Mouse (Mus musculus): ENCODE measurements around the gene B3glct. TPM values are rescaled to one million over a fixed set of nuclear protein-coding genes. Genes with fewer than 3 reads are reported as not detected.

The B3glct gene
- total RNA-seq (2017): 1.9 to 6.3 TPM (median 2.4 TPM) in 3 replicates

DNA sequence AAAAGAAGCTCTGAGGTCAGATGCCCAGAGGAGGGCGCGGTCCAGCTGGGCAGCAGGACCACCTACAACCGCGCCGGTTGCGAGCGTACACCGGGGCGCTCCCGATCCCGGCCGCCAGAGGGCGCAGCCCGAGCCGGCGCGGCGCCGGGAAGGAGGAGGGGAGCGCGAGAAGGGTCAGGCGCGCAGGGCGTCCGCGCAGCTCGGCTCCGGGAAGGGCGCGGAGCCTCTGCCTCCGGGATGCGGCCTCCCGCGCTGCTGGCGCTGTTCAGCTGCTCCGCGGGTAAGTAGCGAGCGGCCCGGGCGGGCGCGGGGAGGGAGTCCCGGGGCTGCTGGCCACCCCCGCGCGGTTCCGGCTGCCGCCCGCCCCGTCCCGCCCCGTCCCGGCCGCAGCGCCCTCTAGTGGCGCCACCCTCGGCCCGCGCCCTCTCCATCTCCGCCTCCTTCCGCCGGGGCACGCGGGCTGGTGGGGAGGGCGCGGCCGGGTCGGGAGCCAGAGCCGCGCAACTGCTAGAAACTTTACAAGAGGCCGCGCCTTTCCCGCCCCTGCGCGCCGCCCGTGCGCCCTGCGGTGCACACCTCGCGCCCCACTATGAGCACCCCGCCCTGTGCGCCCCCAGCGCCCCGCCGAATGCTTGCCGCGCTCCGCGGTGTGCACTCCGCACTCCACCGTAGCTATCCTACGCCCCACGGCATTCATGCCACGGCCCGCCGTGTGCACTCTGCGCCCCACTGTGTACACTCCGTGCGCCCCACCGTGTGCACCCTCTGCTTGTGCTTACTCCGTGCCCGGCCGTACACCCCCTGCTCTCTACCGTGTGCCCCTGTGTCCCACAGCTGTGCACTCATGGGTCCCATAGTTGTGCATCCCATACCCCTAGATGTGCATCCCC is at the start of gene B3glct:
B3glct (plus strand) TSS at position 131 of the 890 bp plus-strand sequence.
- ATAC-seq (replicated peaks; ENCODE audit: insufficient number of reproducible peaks, low FRiP score, low TSS enrichment, poor library complexity, severe bottlenecking): peak; percentile 66

DNA sequence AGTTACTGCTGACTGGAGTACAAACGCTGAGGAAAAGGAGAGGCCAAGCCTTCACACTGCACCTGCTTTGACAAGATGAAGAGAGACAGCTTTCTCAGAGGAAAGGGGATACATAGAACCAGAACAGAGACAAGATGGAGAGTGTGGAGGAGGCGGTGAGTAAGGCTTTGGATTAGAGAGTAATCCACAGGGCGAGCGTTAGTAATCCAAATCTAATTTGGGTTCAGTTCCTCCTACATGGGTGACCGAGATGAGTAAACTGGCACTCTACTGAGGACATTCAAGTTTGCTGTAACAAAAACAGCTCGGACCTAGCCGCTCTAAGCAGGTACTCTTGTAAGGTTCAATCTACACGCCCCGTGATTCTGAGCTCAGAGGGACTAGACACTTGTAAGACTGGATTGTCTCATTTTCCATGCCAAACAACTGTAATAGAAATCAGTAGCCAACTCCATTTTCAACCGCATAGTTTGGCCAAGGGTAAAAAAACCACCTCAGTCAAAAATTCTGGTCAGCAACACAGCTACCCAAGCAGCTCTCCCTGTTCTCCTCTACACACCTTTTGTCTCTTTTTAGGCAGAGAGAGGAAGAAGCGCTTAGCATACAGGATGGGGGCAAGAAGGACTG is 43.5 kb upstream of the B3glct start:
- ATAC-seq (replicated peaks; ENCODE audit: insufficient number of reproducible peaks, low FRiP score, low TSS enrichment, poor library complexity, severe bottlenecking): no peak

- ATAC-seq (replicated peaks; ENCODE audit: insufficient number of reproducible peaks, low FRiP score, low TSS enrichment, poor library complexity, severe bottlenecking): no peak
Observed at GRCm38 (mm10) chr5:149635556-149635955, 42.5 kb upstream of the B3glct start.

DNA sequence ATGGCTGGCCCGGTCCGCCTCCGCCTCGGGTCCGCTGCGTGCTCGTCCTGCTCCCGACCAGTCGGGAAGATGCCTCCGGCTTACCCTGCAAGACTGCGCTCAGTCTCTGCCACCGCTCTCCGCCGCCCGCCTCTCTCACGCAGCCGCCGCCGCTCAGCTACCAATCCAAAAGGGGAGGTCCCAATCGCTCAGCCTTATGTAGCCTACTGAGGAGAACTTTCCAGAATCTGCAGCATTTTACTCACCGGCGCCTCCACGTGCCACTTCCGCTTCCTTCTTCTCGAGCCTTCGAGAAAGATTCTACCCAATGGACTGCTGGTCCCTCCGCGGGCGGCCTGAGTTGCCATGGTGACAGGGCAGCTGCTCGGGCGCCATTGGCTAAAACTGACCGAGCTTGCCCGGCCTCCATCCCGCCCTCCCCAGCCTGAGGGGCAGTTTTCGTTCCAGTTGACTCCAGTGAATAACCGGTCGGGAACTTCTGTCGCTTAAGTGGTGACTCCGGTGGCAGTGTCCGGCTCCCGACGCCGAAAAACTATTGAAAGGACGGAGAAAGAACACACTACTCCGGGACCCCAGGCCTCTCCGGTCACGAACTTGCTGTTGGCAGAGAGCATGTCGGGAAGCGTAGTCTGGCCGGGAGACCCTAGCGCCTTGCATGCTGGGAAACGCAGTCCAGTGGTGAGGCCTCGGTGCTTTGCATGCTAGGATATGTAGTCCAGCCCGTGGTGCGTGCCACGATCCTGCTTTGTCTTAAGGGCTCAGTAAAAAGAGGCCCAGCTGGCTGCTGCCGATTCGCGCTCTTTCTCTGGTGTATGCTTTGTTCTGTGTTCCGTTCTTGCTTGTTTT is 41.7 kb upstream of the B3glct start, which contains the start of gene Hsph1:
Hsph1 (minus strand) TSS at position 302 of the 846 bp plus-strand sequence.
- peak; percentile 97 for ATAC-seq (replicated peaks; ENCODE audit: insufficient number of reproducible peaks, low FRiP score, low TSS enrichment, poor library complexity, severe bottlenecking)

DNA sequence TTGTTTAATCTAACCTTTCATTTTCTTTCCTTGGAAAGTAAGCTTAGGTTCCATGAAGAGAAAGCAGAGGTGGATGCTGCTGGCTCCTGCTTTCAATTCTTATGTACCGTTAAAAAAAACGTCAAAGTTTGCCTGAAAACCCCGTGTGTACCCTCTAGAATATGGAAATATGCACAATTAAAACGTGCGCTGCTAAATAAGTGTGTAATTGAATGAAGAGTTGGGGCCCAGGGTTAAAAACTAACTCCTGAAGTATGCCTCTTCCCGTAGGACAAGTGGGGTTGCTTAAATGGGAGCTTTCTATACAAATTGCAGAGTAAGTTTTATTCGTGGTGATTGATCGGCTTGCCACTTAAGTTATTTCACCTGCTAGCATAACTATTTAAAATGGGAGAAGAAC is 40.7 kb upstream of the B3glct start:
- no peak for ATAC-seq (replicated peaks; ENCODE audit: insufficient number of reproducible peaks, low FRiP score, low TSS enrichment, poor library complexity, severe bottlenecking)

DNA sequence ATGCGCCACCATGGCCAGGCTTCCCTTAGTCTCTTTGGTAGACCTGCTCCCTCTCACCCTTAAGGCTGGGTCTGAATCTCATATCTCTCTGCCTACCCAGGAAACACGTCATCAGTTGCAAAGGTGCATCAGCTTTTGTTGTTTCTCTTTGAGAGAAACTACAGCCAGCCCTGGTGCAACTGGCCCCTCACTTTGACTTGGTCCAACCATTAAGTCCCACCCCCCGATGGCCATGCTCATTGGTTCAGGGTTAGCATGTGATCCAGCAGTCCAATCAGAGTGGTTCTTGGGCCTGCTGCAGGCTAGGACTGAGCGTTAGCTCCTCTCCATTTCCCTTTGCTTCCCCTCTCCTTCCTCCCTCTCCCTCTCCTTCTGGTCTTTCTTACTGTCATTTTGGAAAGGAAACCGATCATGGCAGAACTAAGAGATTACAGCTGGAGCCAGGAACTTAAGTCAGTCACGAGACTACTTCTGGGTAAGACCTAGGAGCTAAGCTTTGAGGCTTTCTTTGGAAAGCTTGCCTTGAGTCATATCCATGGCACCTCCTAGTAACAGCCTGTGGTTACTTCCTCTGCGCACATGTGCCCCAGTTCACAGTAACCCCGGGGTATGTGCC is 36.6 kb upstream of the B3glct start:
- no peak for ATAC-seq (replicated peaks; ENCODE audit: insufficient number of reproducible peaks, low FRiP score, low TSS enrichment, poor library complexity, severe bottlenecking)

GRCm38 (mm10) chr5:149642366-149642765 is 35.7 kb upstream of the B3glct start:
- ATAC-seq (replicated peaks; ENCODE audit: insufficient number of reproducible peaks, low FRiP score, low TSS enrichment, poor library complexity, severe bottlenecking): no peak

- ATAC-seq (replicated peaks; ENCODE audit: insufficient number of reproducible peaks, low FRiP score, low TSS enrichment, poor library complexity, severe bottlenecking): no peak
Observed at GRCm38 (mm10) chr5:149642783-149643509, 35.1 kb upstream of the B3glct start.

DNA sequence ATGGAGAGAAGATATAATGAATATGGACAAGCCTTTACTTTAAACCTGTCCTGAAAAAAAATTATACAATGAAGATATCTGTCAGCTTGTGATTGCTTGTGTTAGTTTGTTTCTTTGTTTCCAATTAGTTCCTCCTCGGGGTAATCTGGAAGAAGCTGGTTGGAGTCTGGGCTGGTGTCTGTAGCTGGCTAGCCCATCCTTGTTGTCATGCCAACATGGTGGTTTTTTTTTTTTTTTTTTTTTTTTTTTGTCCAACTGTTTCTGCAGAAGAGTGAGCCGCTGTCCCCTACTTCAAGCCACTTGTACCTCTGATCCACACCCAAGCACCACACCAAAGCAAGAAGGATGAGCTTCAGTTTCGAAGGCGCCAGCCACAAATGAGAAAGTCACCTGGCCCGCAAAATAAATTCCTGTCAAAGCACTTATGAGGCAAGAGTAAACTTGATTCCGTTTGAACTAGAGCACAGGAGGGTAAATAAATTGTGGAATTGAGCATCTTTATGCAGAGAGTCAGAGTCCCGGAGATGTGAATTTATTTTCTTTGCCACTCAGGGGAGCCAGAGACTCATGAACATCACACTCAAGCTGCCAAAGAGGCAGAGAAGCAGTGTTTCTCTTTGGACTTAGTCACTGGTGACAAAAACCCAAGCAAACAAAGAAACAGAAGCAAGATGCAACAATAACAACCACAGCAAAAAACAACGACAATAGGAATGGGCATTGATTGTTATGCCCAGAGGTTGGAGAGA is 30.5 kb upstream of the B3glct start:
- no peak for ATAC-seq (replicated peaks; ENCODE audit: insufficient number of reproducible peaks, low FRiP score, low TSS enrichment, poor library complexity, severe bottlenecking)

DNA sequence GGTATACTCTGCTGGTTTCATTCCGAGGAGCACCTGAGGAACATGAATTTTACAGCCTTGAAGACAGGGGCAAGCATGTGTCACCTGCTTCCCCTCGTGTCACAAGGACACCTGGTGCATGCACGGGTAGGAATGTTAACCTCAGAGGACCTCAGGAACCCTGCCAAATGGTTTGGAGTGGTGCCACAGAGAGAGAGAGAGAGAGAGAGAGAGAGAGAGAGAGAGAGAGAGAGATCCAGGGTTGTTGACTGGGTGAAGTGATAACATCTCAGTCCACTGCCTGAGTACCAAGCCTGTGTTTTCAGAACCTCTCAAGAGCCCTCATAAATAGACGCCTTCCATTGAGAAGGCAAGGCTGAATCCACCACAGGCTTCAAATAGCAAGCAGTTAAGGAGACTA is 29.8 kb upstream of the B3glct start:
- no peak for ATAC-seq (replicated peaks; ENCODE audit: insufficient number of reproducible peaks, low FRiP score, low TSS enrichment, poor library complexity, severe bottlenecking)

GRCm38 (mm10) chr5:149648895-149649406 is 29.1 kb upstream of the B3glct start:
- ATAC-seq (replicated peaks; ENCODE audit: insufficient number of reproducible peaks, low FRiP score, low TSS enrichment, poor library complexity, severe bottlenecking): no peak

DNA sequence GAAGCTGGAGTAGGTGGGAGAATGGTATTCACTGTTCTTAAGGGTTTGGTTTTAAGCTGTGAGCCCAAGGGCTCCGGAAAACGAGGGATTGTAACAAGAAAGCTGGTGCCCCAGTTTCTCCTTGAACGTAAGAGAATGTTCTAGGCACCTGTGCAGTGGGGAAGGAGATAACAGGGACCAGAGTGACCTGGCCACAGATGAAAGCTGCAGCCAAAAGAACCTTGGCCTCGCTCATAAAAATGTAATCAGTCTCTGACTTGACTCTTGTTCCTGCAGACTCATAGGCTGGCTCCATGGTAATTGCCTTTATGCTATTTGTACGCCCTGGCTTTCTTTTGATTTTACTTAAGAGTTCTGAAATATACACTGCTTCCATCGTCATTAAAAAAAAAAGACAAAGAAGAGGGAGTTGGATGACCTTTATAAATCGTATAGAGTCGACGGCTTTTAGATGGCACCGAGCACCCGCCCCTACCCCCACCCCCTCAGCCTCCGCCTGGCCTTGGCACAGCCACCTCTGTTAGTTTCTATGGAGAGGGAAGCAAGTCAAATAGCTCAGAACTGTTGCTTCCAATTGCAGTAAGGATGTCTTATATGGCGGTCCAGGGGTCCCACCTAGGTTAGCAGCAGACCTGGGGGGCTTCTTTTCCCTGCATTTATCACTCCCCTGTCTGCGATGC is 28.4 kb upstream of the B3glct start:
- no peak for ATAC-seq (replicated peaks; ENCODE audit: insufficient number of reproducible peaks, low FRiP score, low TSS enrichment, poor library complexity, severe bottlenecking)

DNA sequence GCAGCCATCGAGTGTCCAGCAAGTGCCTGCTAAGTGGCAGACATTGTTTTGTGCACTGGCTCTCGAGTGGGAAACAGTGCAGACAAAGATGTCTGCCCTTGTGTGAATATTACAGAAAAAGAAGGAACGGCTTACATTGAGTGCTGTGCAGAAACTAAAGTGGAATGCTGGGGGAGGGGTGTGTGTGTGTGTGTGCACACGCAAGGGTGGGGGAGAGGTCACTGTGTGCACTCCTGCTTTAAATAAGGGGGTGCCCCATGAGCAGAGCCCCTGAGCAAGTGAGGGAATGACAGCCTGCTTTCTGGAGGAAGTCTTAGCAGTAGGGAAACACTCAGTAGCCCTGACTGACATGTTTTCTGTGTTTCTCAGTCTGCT is 27.9 kb upstream of the B3glct start:
- no peak for ATAC-seq (replicated peaks; ENCODE audit: insufficient number of reproducible peaks, low FRiP score, low TSS enrichment, poor library complexity, severe bottlenecking)

DNA sequence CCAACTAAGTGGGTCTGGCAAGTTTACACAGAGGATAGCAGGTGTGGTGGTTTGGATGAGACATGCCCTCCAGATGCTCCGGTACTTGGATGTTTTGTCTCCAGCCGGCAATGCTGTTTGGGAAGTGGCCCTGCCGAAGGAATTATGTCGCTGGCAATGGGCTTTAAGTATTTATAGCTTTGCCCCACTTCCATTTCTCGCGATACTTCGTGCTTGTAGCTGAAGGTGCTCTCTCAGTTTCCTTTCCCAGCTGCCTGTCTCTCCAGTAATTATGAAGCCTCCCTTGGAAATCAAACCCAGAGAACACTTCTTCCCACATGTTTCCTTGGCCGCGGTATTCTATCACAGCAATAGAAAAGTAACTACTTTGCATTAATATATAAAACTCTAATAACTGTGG is 22.4 kb upstream of the B3glct start:
- ATAC-seq (replicated peaks; ENCODE audit: insufficient number of reproducible peaks, low FRiP score, low TSS enrichment, poor library complexity, severe bottlenecking): no peak

DNA sequence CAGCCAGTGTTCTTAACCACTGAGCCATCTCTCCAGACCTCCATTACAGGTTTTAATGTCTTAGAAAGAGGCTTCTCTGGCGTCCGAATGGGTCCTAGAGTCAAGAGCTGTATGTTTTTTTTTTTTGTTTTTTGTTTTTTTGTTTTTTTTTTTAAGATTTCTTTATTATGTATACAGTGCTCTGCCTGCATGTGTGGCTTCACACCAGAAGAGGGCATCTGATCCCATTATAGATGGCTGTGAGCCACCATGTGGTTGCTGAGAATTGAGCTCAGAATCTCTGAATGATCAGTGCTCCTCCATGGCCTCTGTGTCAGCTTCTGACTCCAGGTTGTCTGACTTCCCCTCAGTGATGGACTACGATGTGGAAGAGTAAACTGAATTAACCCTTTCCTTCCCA is 20.0 kb upstream of the B3glct start:
- ATAC-seq (replicated peaks; ENCODE audit: insufficient number of reproducible peaks, low FRiP score, low TSS enrichment, poor library complexity, severe bottlenecking): no peak

DNA sequence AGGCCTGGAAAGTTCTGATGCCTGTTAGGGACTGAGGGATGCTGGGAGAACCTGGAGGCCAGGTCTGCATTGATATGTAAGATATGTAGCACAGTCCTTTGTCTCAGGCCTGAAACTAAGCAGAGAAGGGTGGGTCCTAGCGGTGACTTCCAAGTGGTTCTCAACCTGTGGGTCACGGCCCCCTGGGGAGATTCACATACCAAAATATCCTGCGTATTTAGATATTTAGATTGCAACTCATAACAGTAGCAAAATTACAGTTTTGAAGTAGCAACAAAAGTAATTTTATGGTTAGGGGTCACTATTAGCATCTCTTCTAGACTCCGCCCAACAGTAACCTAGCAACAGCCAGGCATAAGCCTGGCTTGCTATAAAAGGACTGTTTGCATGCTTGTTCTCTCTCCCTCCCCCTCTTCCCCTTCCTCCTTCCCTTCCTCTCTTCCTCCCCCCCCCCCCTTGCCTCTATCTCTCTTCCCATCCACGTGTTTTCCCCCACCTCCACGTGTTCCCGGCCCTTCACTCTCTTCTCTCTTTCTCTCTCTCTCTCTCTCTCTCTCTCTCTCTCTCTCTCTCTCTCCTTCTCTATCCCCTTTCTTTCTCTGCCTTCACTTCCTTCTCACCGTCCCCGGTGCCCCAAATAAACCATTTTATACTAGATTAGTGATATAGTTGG is 19.2 kb upstream of the B3glct start:
- ATAC-seq (replicated peaks; ENCODE audit: insufficient number of reproducible peaks, low FRiP score, low TSS enrichment, poor library complexity, severe bottlenecking): no peak

Data from monocyte, adult 5-6 weeks (primary cell).